Mouse (Mus musculus): ENCODE results near the gene Arf1.
A peak's percentile ranks its signal among the peaks of the same experiment; 100 is the strongest.

DNA sequence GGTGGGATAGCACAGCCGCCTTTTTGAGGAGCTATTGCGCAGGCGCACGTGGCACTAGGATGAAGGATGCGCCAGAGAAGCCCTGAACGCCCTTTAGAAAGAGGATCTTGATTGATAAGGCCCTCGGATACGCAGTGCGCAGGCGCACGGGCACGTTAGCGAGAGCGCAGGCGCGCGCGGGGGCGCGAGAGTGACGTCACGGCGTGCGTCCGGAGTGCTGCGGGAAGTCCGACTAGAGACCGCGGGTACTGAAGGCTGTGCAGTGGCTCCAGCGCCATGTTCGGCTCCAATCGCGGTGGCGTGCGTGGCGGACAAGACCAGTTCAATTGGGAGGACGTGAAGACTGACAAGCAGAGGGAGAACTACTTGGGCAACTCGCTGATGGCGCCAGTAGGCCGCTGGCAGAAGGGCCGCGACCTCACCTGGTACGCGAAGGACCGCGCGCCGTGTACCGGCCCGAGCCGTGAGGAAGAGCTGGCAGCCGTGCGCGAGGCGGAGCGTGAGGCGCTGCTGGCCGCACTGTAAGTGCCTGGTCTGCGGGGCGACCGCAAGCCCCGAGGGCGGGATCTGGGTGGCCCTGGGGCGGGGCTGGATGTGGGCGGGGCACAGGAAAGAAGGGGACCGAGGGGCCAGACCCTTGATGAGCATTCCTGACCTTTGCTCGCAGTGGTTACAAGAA, 19.8 kb downstream of the Arf1 start, which contains the start of gene 2310033P09Rik:
- peak; percentile 47; the same call in 1 of the 2 replicates for TF ChIP-seq GATA1 (IDR thresholded peaks at IDR 0.05; ENCODE audit: low read length)
- TF ChIP-seq TAL1 (IDR thresholded peaks at IDR 0.05; ENCODE audit: low read length): no peak

Measured in erythroblast, embryonic 14.5 days (primary cell).